Mouse (Mus musculus) heart, embryonic 13.5 days (tissue): ENCODE data around the gene Olfr1348. TPM values are rescaled to one million over a fixed set of nuclear protein-coding genes. Genes with fewer than 3 reads are reported as not detected.

Experiments used
- polyA plus RNA-seq: library from polyadenylated mRNA; unstranded; fragments of >200 nt; fragmentation: Nextera tagmentation; extraction: Ambion mirVana; gene quantifications from 2 replicates; pipeline ENCODE4 v1.2.1, GENCODE M21; 2015

Gene Olfr1348
- polyA plus RNA-seq, 1 experiment from 2014 or later = not detected

Other genes starting within 250 kb of the Olfr1348 start
- gene Zfp667, start 222.2 kb downstream of the Olfr1348 start, polyA plus RNA-seq = 3.6 and 4.2 TPM in 2 replicates
- 2.7 and 4.6 TPM in 2 replicates for gene Zfp583, start 177.5 kb downstream of the Olfr1348 start, polyA plus RNA-seq
- 1.0 and 1.2 TPM in 2 replicates for gene Gm3854, start 165.0 kb downstream of the Olfr1348 start, polyA plus RNA-seq
- gene Zfp78, start 145.5 kb downstream of the Olfr1348 start, polyA plus RNA-seq = 1.1 TPM in 2 replicates
- 7.0 and 7.4 TPM in 2 replicates for gene Zfp28, start 125.5 kb downstream of the Olfr1348 start, polyA plus RNA-seq
- gene Smim17, start 110.0 kb downstream of the Olfr1348 start, polyA plus RNA-seq = not detected in 2 replicates
- not detected in 2 replicates for gene Gm20715, start 98.5 kb downstream of the Olfr1348 start, polyA plus RNA-seq
- gene Olfr1344, start 70.1 kb downstream of the Olfr1348 start, polyA plus RNA-seq = not detected in 2 replicates
- not detected in 2 replicates for gene Olfr1336, start 52.6 kb downstream of the Olfr1348 start, polyA plus RNA-seq
- gene Olfr1346, start 41.6 kb downstream of the Olfr1348 start, polyA plus RNA-seq = not detected in 2 replicates
- not detected in 2 replicates for gene Olfr5, start 21.8 kb downstream of the Olfr1348 start, polyA plus RNA-seq
- gene Olfr1347, start 9.0 kb downstream of the Olfr1348 start, polyA plus RNA-seq = not detected in 2 replicates
- not detected in 2 replicates for gene Olfr1349, start 14.2 kb upstream of the Olfr1348 start, polyA plus RNA-seq
- gene Olfr1350, start 56.1 kb upstream of the Olfr1348 start, polyA plus RNA-seq = not detected in 2 replicates
- 8.3 and 9.0 TPM in 2 replicates for gene Zim1, start 187.7 kb upstream of the Olfr1348 start, polyA plus RNA-seq
- gene Peg3, start 221.7 kb upstream of the Olfr1348 start, polyA plus RNA-seq = 92.0 and 106 TPM in 2 replicates
- gene Usp29, start 221.8 kb upstream of the Olfr1348 start, polyA plus RNA-seq = 7.4 and 7.8 TPM in 2 replicates